Mouse (Mus musculus) left cerebral cortex, adult 9 months (tissue): ENCODE data around the gene Mettl23.
"Not testable (repeated sequence)": the region's sequence is repeated elsewhere in the genome, so short reads cannot be mapped to it uniquely, and the experiment has no call there.

ENCODE experiments used
- DNase-seq, 2 experiments: peaks; one replicate each; pipeline ENCODE4 v3.0.0; 2022; ENCODE audit warnings: low spot score in 2 of 2

Mettl23 gene

GRCm38 (mm10) chr11:116880839-116881238 is 37.8 kb downstream of the Mettl23 start:
- DNase-seq: peak in 1 of 2 experiments; percentile 42

DNA sequence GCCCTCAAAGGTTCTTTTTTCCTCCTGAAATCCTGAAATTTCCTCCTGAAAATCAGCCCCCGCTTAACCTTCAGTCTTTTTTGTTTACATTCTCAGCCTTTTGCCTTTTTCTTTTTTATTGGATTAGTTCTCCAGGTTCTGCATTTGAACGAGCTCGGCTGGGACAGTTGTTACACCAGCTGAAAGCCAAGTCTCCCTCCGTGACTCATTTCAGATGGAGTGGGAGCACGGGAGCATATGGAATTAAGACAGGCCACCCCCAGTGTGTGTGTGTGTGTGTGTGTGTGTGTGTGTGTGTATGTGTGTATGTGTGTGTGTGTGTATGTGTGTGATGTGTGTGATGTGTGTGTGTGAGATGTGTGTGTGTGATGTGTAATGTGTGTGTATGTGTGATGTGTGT is 38.4 kb downstream of the Mettl23 start:
- peak in 1 of 2 experiments; percentile 44 for DNase-seq

GRCm38 (mm10) chr11:116882446-116882845 is 39.4 kb downstream of the Mettl23 start:
- no peak for DNase-seq

GRCm38 (mm10) chr11:116884061-116884460 is 41.0 kb downstream of the Mettl23 start:
- no peak for DNase-seq

- peak in 1 of 2 experiments; percentile 88 for DNase-seq
Observed at GRCm38 (mm10) chr11:116885275-116886151, 42.4 kb downstream of the Mettl23 start.

DNA sequence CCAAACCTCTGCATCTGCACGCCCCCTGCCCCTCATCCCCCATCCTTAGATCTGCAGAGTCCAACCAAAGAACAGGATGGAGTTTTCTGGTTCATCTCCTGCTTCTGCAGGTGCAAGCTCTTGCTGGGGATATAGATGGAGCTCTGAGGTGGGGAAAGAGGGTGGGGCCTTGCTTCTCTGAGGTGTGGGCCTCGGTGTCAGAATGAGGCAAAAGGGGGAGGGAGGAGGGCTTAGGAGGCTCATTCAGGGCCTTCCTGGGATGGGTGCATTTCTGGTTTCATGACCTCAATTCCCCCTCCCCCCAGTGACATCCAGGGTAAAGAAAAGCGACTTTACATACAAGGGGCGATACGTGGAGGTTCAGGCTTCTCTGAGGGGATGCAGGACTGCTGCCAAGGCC is 44.1 kb downstream of the Mettl23 start:
- DNase-seq: no peak

- peak in 1 of 2 experiments; percentile 51 for DNase-seq
Observed at GRCm38 (mm10) chr11:116893532-116894442, 50.7 kb downstream of the Mettl23 start.

DNA sequence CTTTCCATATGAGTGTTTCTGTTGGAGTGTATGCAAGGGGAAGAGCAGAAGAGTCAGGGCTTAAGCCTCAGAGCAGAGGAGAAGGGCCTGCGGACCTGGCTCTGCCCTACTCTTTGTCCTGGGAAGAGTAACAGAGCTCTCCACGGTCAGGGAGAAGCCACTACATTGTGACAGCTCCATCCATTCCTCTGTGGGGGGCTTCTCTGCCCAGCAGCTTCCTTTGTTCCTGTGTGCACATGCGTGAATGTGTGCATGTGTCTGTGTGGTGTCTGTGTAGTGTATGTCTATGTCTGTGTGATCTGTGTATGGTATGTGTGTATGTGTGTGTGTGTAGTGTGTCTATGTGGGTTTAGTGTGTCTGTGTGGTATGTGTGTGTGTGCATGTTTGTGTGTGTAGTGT is 52.3 kb downstream of the Mettl23 start:
- DNase-seq: no peak

GRCm38 (mm10) chr11:116899247-116899646 is 56.2 kb downstream of the Mettl23 start:
- DNase-seq: no peak

DNA sequence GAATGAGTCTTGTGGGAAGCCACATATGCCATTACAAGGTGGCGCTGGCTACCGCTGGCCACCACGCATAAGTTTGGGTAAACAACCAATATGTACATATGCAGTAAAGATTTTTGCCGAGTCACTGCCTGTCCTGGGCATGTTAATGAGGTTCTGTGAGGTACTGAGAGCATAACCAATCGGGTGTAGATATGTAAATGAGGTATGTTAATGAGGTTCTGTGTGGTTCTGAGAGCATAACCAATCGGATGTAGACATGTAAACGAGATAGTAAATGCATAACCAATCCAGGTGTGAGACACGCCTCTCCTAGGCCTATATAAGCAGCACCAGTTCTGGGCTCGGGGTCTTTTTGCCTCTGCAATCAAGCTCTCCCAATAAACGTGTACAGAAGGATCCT is 59.5 kb downstream of the Mettl23 start:
- DNase-seq: not testable (repeated sequence)
